Mouse (Mus musculus) 3134 (cell line): ENCODE measurements around the gene Pole4.
"Not testable (repeated sequence)": the region's sequence is repeated elsewhere in the genome, so short reads cannot be mapped to it uniquely, and the experiment has no call there.

Experiments
- DNase-seq: peaks from one replicate; pipeline ENCODE4 v3.0.0-alpha.2; 2011; ENCODE audit warnings: low spot score; ENCODE audit not compliant: insufficient read length; ENCODE audit errors: extremely low read depth

Pole4 gene

DNA sequence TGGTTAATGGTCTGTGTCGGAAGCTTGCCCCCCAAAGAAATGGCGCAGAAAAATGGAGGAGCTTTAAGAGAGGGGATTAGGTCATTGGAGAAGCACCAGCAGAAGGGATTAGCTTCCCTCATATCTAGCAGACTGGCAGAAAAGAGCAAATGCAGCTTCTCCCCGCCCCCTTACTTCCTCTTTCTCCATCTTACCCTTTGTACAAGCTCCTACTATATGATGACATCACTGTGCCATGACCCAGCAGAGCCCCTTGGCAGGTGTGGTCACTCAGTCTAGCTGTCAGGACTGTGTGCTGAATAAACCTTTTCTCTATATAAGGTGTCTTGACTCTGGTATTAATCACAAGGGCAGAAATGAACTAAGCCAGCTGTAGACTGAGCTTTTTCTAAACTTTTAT lies 10.5 kb upstream of the Pole4 start:
- DNase-seq, result no peak

DNA sequence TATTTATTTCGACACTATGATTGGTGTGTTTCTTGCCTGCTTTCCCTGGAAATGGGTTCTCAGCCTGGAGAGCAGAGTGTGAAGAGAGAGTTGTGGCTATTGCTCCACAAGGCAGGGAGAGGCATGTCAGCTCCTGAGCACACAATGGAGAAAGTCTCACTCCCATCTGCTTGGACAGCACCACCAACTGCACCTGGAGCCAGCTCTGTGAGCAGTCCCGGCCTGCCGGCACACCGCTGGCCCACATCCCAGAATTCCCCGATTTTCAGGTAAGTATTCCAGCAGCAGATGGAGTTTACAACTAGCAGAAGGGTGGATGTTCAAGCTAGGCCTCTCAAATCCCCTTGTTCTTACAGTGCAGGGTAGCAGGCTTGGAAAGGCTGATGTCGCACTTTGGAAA lies 10.1 kb upstream of the Pole4 start:
- no peak for DNase-seq

DNA sequence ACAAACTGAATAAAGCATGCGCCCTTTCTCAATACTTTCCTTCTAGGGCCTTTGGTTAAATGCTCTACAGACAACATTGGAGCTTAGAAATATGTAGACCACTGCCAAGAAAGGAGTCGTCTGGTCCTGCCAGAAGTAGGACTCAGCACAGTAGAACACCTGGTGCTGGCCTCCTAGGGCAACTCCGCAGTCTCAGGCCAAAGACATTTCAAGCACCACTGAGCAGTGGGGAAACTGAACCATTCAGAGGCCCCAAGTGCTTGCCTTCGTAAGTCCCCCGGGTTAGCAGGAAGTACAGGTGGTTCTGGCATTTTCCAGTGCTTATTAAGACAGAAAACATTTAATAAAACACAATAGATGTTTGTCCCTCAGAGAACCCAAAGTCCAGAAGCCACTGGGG lies 9.7 kb upstream of the Pole4 start:
- no peak for DNase-seq

GRCm38 (mm10) chr6:82714243-82714642 lies 9.1 kb upstream of the Pole4 start:
- peak; percentile 44 for DNase-seq

- no peak for DNase-seq
Measured at GRCm38 (mm10) chr6:82707742-82708141, 2.6 kb upstream of the Pole4 start.

- DNase-seq, result no peak
Measured at GRCm38 (mm10) chr6:82707241-82707640, 2.1 kb upstream of the Pole4 start.

- DNase-seq, result no peak
Measured at GRCm38 (mm10) chr6:82703710-82704109, 1.5 kb downstream of the Pole4 start.

DNA sequence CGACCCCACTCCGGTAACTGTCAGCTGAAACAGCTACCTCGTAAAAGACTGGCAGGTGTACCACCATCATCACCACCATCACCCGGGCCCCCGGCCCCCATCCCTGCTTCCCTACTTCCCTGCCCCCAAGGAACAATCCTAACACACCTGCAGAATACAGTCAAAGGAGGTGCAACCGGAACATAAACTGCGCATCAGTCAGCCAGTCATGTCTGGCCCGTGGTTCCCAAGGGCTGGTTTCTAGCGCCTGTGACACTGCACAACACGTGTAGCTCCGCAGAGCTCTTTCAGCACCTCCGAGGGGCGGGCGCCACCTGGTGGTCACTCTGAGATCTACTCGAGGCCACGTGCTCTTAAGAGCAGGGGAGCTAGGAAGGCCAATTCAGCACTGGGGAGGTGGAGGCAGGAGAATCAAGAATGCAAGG lies 2.6 kb downstream of the Pole4 start:
- peak; percentile 67 for DNase-seq

DNA sequence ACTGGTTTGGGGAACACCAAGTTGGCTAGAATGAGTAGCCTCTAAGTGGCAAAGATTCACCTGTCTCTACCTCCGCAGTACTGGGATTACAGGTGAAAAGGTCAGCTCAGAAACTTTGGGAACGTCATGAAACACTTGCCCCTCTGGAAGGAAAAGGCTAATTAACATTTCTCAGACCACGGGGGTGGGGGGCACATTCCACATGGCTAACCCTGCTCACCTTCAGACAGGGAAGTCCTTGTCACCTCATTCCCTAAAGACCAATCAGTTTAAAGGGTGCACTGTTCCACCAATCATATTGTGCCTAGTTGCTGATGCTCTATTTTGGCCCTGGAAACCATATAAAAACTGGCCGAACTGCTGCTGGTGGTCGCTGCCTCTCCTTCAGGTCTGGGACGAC lies 3.9 kb downstream of the Pole4 start:
- DNase-seq, result no peak

DNA sequence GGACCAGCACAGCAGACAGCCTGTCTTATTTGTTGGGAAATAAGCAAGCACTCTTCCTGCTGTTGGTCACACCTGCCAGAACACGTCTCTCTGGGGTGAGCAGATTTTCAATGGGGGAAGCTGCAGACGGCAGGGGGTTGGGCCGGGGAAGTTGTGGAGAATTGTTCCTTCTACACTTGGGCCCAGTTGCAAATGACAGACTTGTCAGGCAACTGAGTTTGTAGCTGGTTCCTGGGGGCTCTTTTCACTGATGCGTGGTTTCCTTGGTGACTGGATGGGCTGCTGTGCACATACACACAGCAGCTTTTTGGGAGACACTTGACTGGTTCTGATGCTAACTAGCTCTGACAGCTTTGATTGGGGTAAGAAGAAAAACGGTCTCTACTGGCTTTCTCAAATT lies 5.3 kb downstream of the Pole4 start:
- DNase-seq, result no peak

GRCm38 (mm10) chr6:82696736-82697135 lies 8.4 kb downstream of the Pole4 start:
- no peak for DNase-seq

- no peak for DNase-seq
Measured at GRCm38 (mm10) chr6:82694668-82695067, 10.5 kb downstream of the Pole4 start.

- DNase-seq, result no peak
Measured at GRCm38 (mm10) chr6:82689474-82689873, 15.7 kb downstream of the Pole4 start.

- DNase-seq, result not testable (repeated sequence)
Measured at GRCm38 (mm10) chr6:82688586-82688985, 16.6 kb downstream of the Pole4 start.

DNA sequence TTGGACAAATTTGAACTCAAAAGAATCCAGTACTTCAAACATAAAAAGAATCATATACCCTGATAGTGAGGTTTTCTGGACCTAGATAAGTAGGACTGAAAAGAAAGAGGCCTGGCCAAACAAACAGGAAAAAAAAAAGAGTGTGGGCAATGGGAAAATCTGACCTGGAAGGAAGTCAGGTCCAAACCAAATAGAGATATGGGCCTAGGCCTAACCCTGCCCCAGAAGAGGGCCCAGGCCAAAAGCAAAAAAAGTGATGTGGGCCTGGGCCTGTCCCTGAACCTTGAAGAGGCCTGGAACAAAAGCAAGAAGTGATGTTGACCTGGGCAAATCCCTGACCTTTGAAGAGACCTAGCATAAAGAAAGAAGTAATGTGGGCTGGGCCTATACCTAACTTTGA lies 21.0 kb downstream of the Pole4 start:
- no peak for DNase-seq

DNA sequence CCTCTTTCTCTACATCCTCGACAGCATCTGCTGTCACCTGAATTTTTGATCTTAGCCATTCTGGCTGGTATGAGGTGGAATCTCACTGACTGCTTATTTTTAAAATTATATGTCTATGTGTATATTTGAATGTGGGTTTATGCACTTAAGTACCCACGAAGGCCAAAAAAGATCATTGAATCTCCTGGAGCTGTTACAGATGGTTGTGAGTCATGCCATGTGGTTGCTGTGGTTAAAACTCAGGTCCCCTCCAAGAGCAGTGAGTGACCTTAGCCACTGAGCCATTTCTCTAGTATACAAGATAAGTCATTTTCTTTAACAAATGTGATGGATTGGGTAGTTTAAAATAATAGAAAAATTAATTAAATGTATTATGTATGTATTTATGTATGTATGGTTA lies 25.9 kb downstream of the Pole4 start:
- DNase-seq, result peak; percentile 53

GRCm38 (mm10) chr6:82677629-82678028 lies 27.5 kb downstream of the Pole4 start:
- not testable (repeated sequence) for DNase-seq

DNA sequence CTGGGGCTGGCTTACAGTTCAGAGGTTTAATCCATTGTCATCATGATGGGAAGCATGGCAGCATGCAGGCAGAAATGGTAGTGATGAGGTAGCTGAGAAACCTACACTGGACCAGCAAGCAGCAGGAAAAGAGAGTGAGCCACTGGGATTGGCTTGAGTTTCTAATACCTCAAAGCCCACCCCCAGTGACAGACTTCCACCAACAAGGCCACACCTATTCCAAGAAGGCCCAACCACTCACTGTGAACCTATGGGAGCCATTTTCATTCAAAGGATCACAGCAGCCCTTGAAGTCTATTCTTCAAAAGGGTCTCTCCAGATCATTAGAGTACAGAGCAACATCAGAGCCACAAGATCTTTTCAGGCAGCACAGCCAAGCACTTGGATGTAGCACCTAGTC lies 38.7 kb downstream of the Pole4 start:
- DNase-seq, result no peak

- no peak for DNase-seq
Measured at GRCm38 (mm10) chr6:82653169-82653525, 52.0 kb downstream of the Pole4 start.

DNA sequence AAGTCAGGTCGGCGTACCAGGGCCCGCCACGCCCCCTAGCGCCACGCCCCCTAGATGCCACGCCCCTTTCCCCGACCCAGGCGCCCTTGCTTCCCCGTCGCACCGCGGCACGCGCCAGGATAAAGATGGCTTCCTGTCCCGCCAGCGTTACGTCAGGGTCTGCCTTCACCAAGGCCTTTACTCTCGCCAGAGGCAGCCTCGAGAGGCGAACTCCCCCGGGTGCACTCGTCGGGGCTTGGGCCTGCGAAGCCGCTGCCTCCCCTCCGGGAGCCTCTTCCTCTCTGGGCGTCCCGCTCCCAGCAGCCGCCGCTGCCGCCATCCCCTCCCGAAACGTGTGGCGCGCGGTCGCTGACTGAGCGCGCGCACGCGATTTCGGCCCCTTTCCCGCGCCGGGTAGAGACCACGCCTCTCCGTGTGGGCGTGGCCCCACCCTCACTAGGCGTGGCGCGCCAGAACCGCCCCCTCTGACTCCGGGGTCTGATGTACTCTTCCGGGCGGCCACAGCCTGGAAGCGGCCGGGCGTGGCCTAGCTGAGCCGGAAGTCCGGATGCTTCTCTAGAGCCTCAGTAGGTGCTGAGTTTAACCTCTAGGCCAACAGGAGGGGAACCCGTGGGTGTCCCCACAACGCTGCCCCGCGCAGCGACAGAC lies 52.5 kb downstream of the Pole4 start:
- DNase-seq, result peak; percentile 95

DNA sequence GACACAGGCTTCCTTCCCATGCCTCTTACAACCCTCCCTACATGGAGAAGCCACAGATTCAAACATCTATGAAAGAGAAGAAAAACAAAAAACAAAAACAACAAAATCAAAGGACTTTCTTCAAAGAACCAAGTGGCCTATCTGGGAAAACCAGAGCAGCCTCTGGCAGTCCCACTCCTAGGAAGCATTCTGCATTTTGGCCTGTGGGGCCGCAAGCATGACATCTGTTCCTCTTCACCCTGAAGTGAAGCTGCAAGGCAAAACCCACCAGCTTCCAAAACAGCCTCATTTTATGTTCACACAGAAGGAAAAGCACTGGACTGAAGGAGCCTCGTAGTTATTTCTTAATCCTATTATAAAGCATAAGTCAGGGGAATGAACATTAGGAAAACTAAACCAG lies 56.1 kb downstream of the Pole4 start:
- no peak for DNase-seq

- DNase-seq, result no peak
Measured at GRCm38 (mm10) chr6:82647940-82648655, 57.1 kb downstream of the Pole4 start.

DNA sequence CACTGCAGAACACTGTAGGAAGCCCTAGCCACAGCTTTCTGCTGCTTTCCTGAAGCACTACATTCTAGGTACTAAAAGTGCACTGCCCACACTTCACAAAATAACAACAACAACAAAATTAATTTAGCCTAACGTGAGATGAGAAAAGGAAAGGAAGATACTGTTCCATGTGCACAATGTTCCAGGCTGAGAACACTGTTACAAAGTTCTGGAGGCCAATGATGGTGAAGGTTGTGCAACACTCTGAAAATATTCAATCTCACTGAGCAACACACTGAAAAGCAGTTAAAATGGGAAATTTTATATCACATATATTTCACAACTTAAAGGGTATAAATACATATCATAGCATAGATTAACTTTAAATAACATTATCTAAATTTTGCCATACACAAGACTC lies 58.2 kb downstream of the Pole4 start:
- DNase-seq, result no peak
